Mouse (Mus musculus) cerebellum, adult 2 months (tissue): ENCODE measurements at regions not wholly inside any gene's neighbourhood (a gene's known extent, or its start where the extent isn't known, plus 50 kb on each side); places are given as distances from the start of the nearest gene placed in this dataset.

ENCODE experiments used
- CTCF ChIP-seq: fragments of 200-500 bp; IDR thresholded peaks from 2 replicates; pipeline ENCODE4 v1.5.1; 2011; ENCODE audit warnings: low read depth, mild to moderate bottlenecking, control low read depth, low read length, moderate library complexity, borderline replicate concordance; ENCODE audit not compliant: insufficient read depth
- POLR2A ChIP-seq: fragments of 200-500 bp; IDR thresholded peaks from 2 replicates; pipeline ENCODE4 v1.6.1; 2011; ENCODE audit warnings: low read length, control low read depth, borderline replicate concordance; ENCODE audit not compliant: insufficient read depth

DNA sequence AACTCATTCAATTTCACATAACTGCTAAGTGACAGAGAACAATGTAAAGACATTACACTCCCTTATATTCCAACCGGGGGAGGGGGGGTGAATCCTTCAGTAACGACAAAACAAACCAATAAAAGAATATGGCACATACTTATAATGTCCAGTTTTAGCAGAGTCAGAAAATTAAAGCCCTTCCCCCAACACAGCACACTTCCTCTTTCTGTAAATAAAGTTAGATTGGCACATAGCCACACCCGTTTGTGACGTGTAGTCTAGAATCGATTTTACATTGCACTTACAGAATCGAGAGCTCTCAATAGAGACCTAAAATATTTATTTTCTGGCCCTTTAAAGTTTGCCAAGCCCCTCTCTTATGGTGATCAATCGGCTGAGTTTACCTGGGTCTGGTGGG, 85.0 kb upstream of the Cacul1 start:
- no peak for TF ChIP-seq CTCF
- no peak for TF ChIP-seq POLR2A
